In the genomic region with DNA sequence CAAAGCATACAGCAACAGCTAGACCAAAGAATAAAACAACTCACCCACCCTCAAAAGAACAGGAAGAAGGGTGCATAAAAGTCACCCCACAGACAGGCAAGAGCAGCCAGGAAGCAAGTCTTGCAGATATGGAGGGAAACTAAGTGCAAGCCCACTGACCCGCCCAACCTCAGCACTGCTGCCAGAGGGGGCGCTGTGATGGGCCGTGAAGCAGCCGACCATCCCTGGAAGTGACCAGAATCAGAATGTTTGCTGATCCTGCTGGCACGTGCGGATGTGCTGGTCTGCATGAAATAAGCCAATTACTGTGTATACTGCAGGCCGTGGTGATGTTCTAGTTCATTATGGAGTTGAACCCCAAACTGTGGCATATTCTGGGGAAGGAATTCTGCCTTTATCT, we compare ENCODE assay signal across 13 mouse cellular contexts. TPM values are rescaled to one million over a fixed set of nuclear protein-coding genes. Genes with fewer than 3 reads are reported as not detected.
A peak's percentile ranks its signal among the peaks of the same experiment; 100 is the strongest.
DNase-seq lines count a peak whose midpoint lies in the region; ATAC-seq and TF ChIP-seq lines count a peak whose summit lies in the region.
"Had no signal": no experiment of that assay in that cellular context is flagged by ENCODE, and none has a peak within 500 bp of the region (broad histone marks: within the 10 kb centered on the region; RNA-seq: fewer than 3 reads in every experiment).

No protein-coding gene starts in this region.

- H3K36me3 ChIP-seq in liver, embryonic 14.5 days (replicated peaks; ENCODE audit: control insufficient read depth, insufficient read depth, low read depth) = peaks cover 5% of the 10 kb centered on the region
- H3K36me3 ChIP-seq: embryonic facial prominence, embryonic 12.5 days had no signal

- TF ChIP-seq EP300 in liver, embryonic 14.5 days (IDR thresholded peaks at IDR 0.05; ENCODE audit: low read depth) = no peak

- H3K4me3 ChIP-seq in liver, embryonic 14.5 days (ENCODE audit: insufficient read depth in 1 of 2, low read depth in 2 of 2, low read length in 2 of 2) = no peak overlapping the region
- H3K4me3 ChIP-seq: embryonic facial prominence, embryonic 12.5 days had no signal

- 73% methylated on average over 7 of the region's 7 CpGs for WGBS in liver, embryonic 14.5 days (ENCODE audit: insufficient replicate concordance)

- no peak overlapping the region for H3K9ac ChIP-seq in liver, embryonic 14.5 days (replicated peaks)
- H3K9ac ChIP-seq: embryonic facial prominence, embryonic 12.5 days had no signal

- DNase-seq in adrenal gland, postnatal 14 days = peak; percentile 16
- DNase-seq in adrenal gland, adult 2 months = no peak
- no peak for DNase-seq in liver, embryonic 14.5 days (ENCODE audit: low read depth in 3 of 3, low spot score in 3 of 3)
- no peak for DNase-seq in liver
- DNase-seq in WW6 (ENCODE audit: low read depth, low spot score) = peak; percentile 26
- peak; percentile 23 for DNase-seq in testis, postnatal 14 days (ENCODE audit: low spot score)
- DNase-seq: cerebellum, adult 8-10 months; gastrocnemius, postnatal 10 days had no signal

- no peaks in the 10 kb centered on the region for H3K27me3 ChIP-seq in liver, embryonic 14.5 days (ENCODE audit: control insufficient read depth, insufficient read depth, low read length)
- H3K27me3 ChIP-seq: embryonic facial prominence, embryonic 12.5 days had no signal

- H3K27ac ChIP-seq in liver, embryonic 14.5 days = no peak overlapping the region
- H3K27ac ChIP-seq: embryonic facial prominence, embryonic 12.5 days had no signal

- ATAC-seq in liver, embryonic 14.5 days (ENCODE audit: insufficient read depth) = no peak
- no peak; the same call in 1 of the 2 replicates for ATAC-seq in megakaryocyte-erythroid progenitor cell, adult 5-6 weeks (replicated peaks; ENCODE audit: low FRiP score, low TSS enrichment, poor library complexity, severe bottlenecking)
- ATAC-seq in erythroblast, adult 5-6 weeks (replicated peaks; ENCODE audit: low FRiP score, poor library complexity, severe bottlenecking) = no peak
- ATAC-seq: forebrain, embryonic 14.5 days; midbrain, embryonic 16.5 days had no signal

- TF ChIP-seq CTCF in liver, embryonic 14.5 days (IDR thresholded peaks at IDR 0.05; ENCODE audit: low read depth) = peak; percentile 55

- H3K4me2 ChIP-seq in liver, embryonic 14.5 days (ENCODE audit: low read depth) = no peak overlapping the region
- H3K4me2 ChIP-seq: embryonic facial prominence, embryonic 12.5 days had no signal

- H3K9me3 ChIP-seq in liver, embryonic 14.5 days (ENCODE audit: control insufficient read depth, low read length) = no peaks in the 10 kb centered on the region
- H3K9me3 ChIP-seq: embryonic facial prominence, embryonic 12.5 days had no signal

- no peaks in the 10 kb centered on the region for H3K4me1 ChIP-seq in liver, embryonic 14.5 days (replicated peaks; ENCODE audit: control insufficient read depth in 2 of 2, insufficient read depth in 2 of 2, low read length in 1 of 2)
- H3K4me1 ChIP-seq: embryonic facial prominence, embryonic 12.5 days had no signal

RNA-seq across cellular contexts. Expression of a gene that starts 26.6 kb away (rescaled TPM):
- 6.2 and 6.8 TPM in 2 replicates for total RNA-seq in adrenal gland, postnatal 14 days (2021)
- total RNA-seq in adrenal gland, adult 2 months (2021) = under 1 TPM; 0.35 to 0.69 TPM
- polyA plus RNA-seq in adrenal gland, adult 2 months (2012; rRNA removed) = 0.11 and 0.17 TPM in 2 replicates
- polyA plus RNA-seq in liver, embryonic 14.5 days (2012; rRNA removed) = 15.7 and 26.7 TPM in 2 replicates
- polyA plus RNA-seq in liver, embryonic 14.5 days (2014; fragmentation: Nextera tagmentation; extraction: Ambion mirVana) = 24.7 and 28.4 TPM in 2 replicates
- total RNA-seq in megakaryocyte-erythroid progenitor cell, adult 5-6 weeks (2014; fragmentation: Nextera tagmentation) = 32.8 and 44.6 TPM in 2 replicates
- total RNA-seq in megakaryocyte-erythroid progenitor cell, adult 5-6 weeks (2017) = 19.4 and 20.2 TPM in 2 replicates
- 37.4 and 45.7 TPM in 2 replicates for total RNA-seq in erythroblast, adult 5-6 weeks (2015; ENCODE audit: low replicate concordance)
- 58.7 and 83.0 TPM in 2 replicates for total RNA-seq in erythroblast, adult 5-6 weeks (2017; ENCODE audit: low replicate concordance)

Comparison
In these comparisons a context has a peak if more than half of its experiments do, and no peak if none do; other contexts are left out.
1. DNase-seq: peak in adrenal gland, postnatal 14 days (single experiment), WW6 (single experiment) and testis, postnatal 14 days (single experiment); none in adrenal gland, adult 2 months (single experiment), liver, embryonic 14.5 days (0 of 3) and liver (single experiment).